ENCODE assay signal across 8 mouse cellular contexts in genomic region chr15:52160181-52161088, GRCm38 (mm10).
DNase-seq lines count a peak whose midpoint lies in the region; ATAC-seq and TF ChIP-seq lines count a peak whose summit lies in the region.

No protein-coding gene starts in this region.

- peak; percentile 50 for DNase-seq in ES-E14 (ENCODE audit: low read depth, low spot score)
- peak; percentile 36 for DNase-seq in c-Kit-positive CD71-positive TER-119-negative erythroid progenitor cells, embryonic 14.5 days (ENCODE audit: low read depth)
- peak; percentile 87 for DNase-seq in forebrain, embryonic 11.5 days (ENCODE audit: low spot score)
- DNase-seq in heart, postnatal 0 days (ENCODE audit: low spot score) = peak; percentile 62
- peak; percentile 63 to 84 for DNase-seq in kidney, postnatal 36 days
- peak in 2 of 3 experiments; percentile 12 to 20 for DNase-seq in liver, embryonic 14.5 days (ENCODE audit: low read depth in 3 of 3, low spot score in 3 of 3)
- DNase-seq in ovary, adult 18-20 months (ENCODE audit: low spot score) = peak; percentile 30
- peak; percentile 73 for DNase-seq in urinary bladder, postnatal 14 days (ENCODE audit: low spot score)

- in situ Hi-C loops in ES-E14 (cut with MboI; ENCODE audit: low sequenced_read_pairs in 2 of 2, unreplicated experiment in 2 of 2) = loop anchor here (25.0 kb wide), 1 partner anchor 398 kb away; no protein-coding TSS in a partner anchor

- H3K4me3 ChIP-seq in ES-E14 (ENCODE audit: insufficient read depth in 1 of 2, low read depth in 1 of 2, low read length in 2 of 2, poor library complexity in 1 of 2, severe bottlenecking in 1 of 2) = no peak overlapping the region
- no peak overlapping the region for H3K4me3 ChIP-seq in forebrain, embryonic 11.5 days (ENCODE audit: low read depth, low read length)
- peak overlapping the region; percentile 16; the same call in 1 of the 2 replicates for H3K4me3 ChIP-seq in heart, postnatal 0 days (ENCODE audit: low read depth, low read length)
- no peak overlapping the region for H3K4me3 ChIP-seq in liver, embryonic 14.5 days (ENCODE audit: insufficient read depth in 1 of 2, low read depth in 2 of 2, low read length in 2 of 2)

- H3K4me1 ChIP-seq in ES-E14 (ENCODE audit: control insufficient read depth in 2 of 2, insufficient read depth in 2 of 2, low read length in 2 of 2, poor library complexity in 1 of 2) = no peaks in the 10 kb centered on the region
- H3K4me1 ChIP-seq in forebrain, embryonic 11.5 days (replicated peaks; ENCODE audit: control insufficient read depth, insufficient read depth, low read length) = no peaks in the 10 kb centered on the region; the same call in 1 of the 2 replicates
- no peaks in the 10 kb centered on the region for H3K4me1 ChIP-seq in heart, postnatal 0 days (ENCODE audit: control insufficient read depth, insufficient read depth)
- H3K4me1 ChIP-seq in liver, embryonic 14.5 days (replicated peaks; ENCODE audit: control insufficient read depth in 2 of 2, insufficient read depth in 2 of 2, low read length in 1 of 2) = peaks cover 4 to 5% of the 10 kb centered on the region in 2 experiments

- 11% methylated on average over 18 of the region's 18 CpGs for WGBS in forebrain, embryonic 11.5 days
- 21% methylated on average over 18 of the region's 18 CpGs for WGBS in heart, postnatal 0 days
- 28% methylated on average over 18 of the region's 18 CpGs for WGBS in liver, embryonic 14.5 days (ENCODE audit: insufficient replicate concordance)

- peak; percentile 91 for ATAC-seq in forebrain, embryonic 11.5 days (replicated peaks; ENCODE audit: low FRiP score)
- ATAC-seq in heart, postnatal 0 days (ENCODE audit: insufficient read depth, low read depth) = peak; percentile 77
- ATAC-seq in liver, embryonic 14.5 days (ENCODE audit: insufficient read depth) = no peak

- H3K27me3 ChIP-seq in forebrain, embryonic 11.5 days (ENCODE audit: control insufficient read depth, insufficient read depth, low read length) = no peaks in the 10 kb centered on the region
- no peaks in the 10 kb centered on the region for H3K27me3 ChIP-seq in heart, postnatal 0 days (ENCODE audit: control insufficient read depth, insufficient read depth, low read length)
- no peaks in the 10 kb centered on the region for H3K27me3 ChIP-seq in liver, embryonic 14.5 days (ENCODE audit: control insufficient read depth, insufficient read depth, low read length)

- H3K36me3 ChIP-seq in ES-E14 (ENCODE audit: control insufficient read depth, insufficient read depth, low read length, poor library complexity, severe bottlenecking) = no peaks in the 10 kb centered on the region
- H3K36me3 ChIP-seq in forebrain, embryonic 11.5 days (ENCODE audit: control insufficient read depth, insufficient read depth, low read length) = no peaks in the 10 kb centered on the region
- no peaks in the 10 kb centered on the region for H3K36me3 ChIP-seq in heart, postnatal 0 days (replicated peaks; ENCODE audit: control insufficient read depth, insufficient read depth, low read length)
- H3K36me3 ChIP-seq in liver, embryonic 14.5 days (replicated peaks; ENCODE audit: control insufficient read depth, insufficient read depth, low read depth) = no peaks in the 10 kb centered on the region

- TF ChIP-seq CTCF in heart, postnatal 0 days (IDR thresholded peaks at IDR 0.05; ENCODE audit: low read depth) = peak; percentile 81
- TF ChIP-seq CTCF in liver, embryonic 14.5 days (IDR thresholded peaks at IDR 0.05; ENCODE audit: low read depth) = peak; percentile 85

- no peak overlapping the region for H3K9ac ChIP-seq in ES-E14 (ENCODE audit: insufficient read depth, low read depth, low read length, poor library complexity, severe bottlenecking)
- H3K9ac ChIP-seq in forebrain, embryonic 11.5 days (ENCODE audit: low read length) = peak overlapping the region; percentile 30; the same call in 1 of the 2 replicates
- no peak overlapping the region for H3K9ac ChIP-seq in heart, postnatal 0 days (replicated peaks; ENCODE audit: low read depth, low read length)
- no peak overlapping the region for H3K9ac ChIP-seq in liver, embryonic 14.5 days (replicated peaks)

- TF ChIP-seq EP300 in heart, postnatal 0 days (IDR thresholded peaks at IDR 0.05; ENCODE audit: low read depth) = no peak
- TF ChIP-seq EP300 in liver, embryonic 14.5 days (IDR thresholded peaks at IDR 0.05; ENCODE audit: low read depth) = no peak

- H3K27ac ChIP-seq in ES-E14 (ENCODE audit: insufficient read depth, low read depth, low read length, poor library complexity, severe bottlenecking) = no peak overlapping the region
- H3K27ac ChIP-seq in forebrain, embryonic 11.5 days (ENCODE audit: low read depth, low read length) = no peak overlapping the region
- H3K27ac ChIP-seq in heart, postnatal 0 days (ENCODE audit: low read depth) = no peak overlapping the region
- H3K27ac ChIP-seq in liver, embryonic 14.5 days = no peak overlapping the region

- peak overlapping the region; percentile 29; the same call in 1 of the 2 replicates for H3K4me2 ChIP-seq in forebrain, embryonic 11.5 days (ENCODE audit: low read depth, low read length, severe bottlenecking)
- H3K4me2 ChIP-seq in heart, postnatal 0 days (ENCODE audit: low read depth, low read length) = peak overlapping the region; percentile 43
- no peak overlapping the region for H3K4me2 ChIP-seq in liver, embryonic 14.5 days (ENCODE audit: low read depth)

- no peaks in the 10 kb centered on the region for H3K9me3 ChIP-seq in ES-E14 (ENCODE audit: control insufficient read depth, insufficient read depth, low read depth, low read length)
- no peaks in the 10 kb centered on the region for H3K9me3 ChIP-seq in forebrain, embryonic 11.5 days (ENCODE audit: control insufficient read depth, low read length)
- no peaks in the 10 kb centered on the region for H3K9me3 ChIP-seq in heart, postnatal 0 days (replicated peaks; ENCODE audit: control insufficient read depth, low read length)
- no peaks in the 10 kb centered on the region for H3K9me3 ChIP-seq in liver, embryonic 14.5 days (ENCODE audit: control insufficient read depth, low read length)

TF ChIP-seq in ES-E14, 5 proteins besides CTCF, POLR2A, EP300 and RAD21:
- peak; percentile 94 for TF ChIP-seq ZC3H11A (IDR thresholded peaks at IDR 0.05; ENCODE audit: borderline replicate concordance, low read depth, low read length)
- TF ChIP-seq ZNF384 (IDR thresholded peaks at IDR 0.05; ENCODE audit: low read depth, low read length) = no peak
- no peak for TF ChIP-seq HCFC1 (IDR thresholded peaks at IDR 0.05; ENCODE audit: borderline replicate concordance, insufficient read depth, low read length)
- no peak for TF ChIP-seq CHD2 (IDR thresholded peaks at IDR 0.05; ENCODE audit: low read depth, low read length)
- no peak for TF ChIP-seq MAFK (IDR thresholded peaks at IDR 0.05; ENCODE audit: insufficient read depth, low read depth, low read length)

Comparison
In these comparisons a context has a peak if more than half of its experiments do, and no peak if none do; other contexts are left out.
1. DNase-seq: peak in every context shown above with its lines; median percentile 87 in forebrain, embryonic 11.5 days; 74 in kidney, postnatal 36 days; 73 in urinary bladder, postnatal 14 days; 62 in heart, postnatal 0 days; 50 in ES-E14; 36 in c-Kit-positive CD71-positive TER-119-negative erythroid progenitor cells, embryonic 14.5 days; 30 in ovary, adult 18-20 months; 16 in liver, embryonic 14.5 days.